Comparison of ENCODE assay signal across 18 mouse cellular contexts in the genomic region with DNA sequence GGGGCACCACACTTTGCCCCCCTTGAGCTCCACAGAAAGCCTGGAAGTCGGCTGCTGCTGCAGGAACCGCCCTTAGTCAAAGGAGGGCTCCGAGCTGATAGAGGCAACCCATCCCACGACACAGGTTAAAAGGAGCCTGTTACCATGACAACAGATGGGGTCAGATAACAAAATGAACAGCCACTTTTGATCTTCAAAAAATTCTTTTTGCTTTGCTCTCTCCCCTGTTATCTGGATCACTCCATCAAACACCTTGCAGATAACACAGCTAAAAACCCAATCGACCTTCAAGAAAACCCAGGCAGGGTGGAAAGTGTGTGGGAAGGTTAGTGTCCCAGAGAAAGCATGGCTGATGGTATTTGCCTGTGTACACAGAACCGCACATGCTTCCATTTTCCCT. TPM values are rescaled to one million over a fixed set of nuclear protein-coding genes. Genes with fewer than 3 reads are reported as not detected.
DNase-seq lines count a peak whose midpoint lies in the region; ATAC-seq lines count a peak whose summit lies in the region.
"Had no signal": no experiment of that assay in that cellular context is flagged by ENCODE, and none has a peak within 500 bp of the region (broad histone marks: within the 10 kb centered on the region; RNA-seq: fewer than 3 reads in every experiment).

No protein-coding gene starts in this region.

- no peaks in the 10 kb centered on the region for H3K9me3 ChIP-seq in hindbrain, embryonic 11.5 days (ENCODE audit: control insufficient read depth, low read length)
- H3K9me3 ChIP-seq in hindbrain, embryonic 16.5 days (ENCODE audit: control insufficient read depth, low read length): no peaks in the 10 kb centered on the region
- peaks cover 5% of the 10 kb centered on the region; the same call in 1 of the 2 replicates for H3K9me3 ChIP-seq in midbrain, embryonic 15.5 days
- H3K9me3 ChIP-seq: heart, embryonic 13.5 days had no signal

- H3K4me3 ChIP-seq in hindbrain, embryonic 11.5 days (ENCODE audit: low read depth, low read length): no peak overlapping the region
- H3K4me3 ChIP-seq in hindbrain, embryonic 16.5 days (ENCODE audit: low read length): no peak overlapping the region
- H3K4me3 ChIP-seq in midbrain, embryonic 15.5 days: no peak overlapping the region
- H3K4me3 ChIP-seq: embryonic facial prominence, embryonic 13.5 days; heart, embryonic 13.5 days; hindbrain, embryonic 12.5 days had no signal

- no peak overlapping the region for H3K4me2 ChIP-seq in hindbrain, embryonic 11.5 days (replicated peaks; ENCODE audit: low read depth, low read length)
- no peak overlapping the region for H3K4me2 ChIP-seq in hindbrain, embryonic 16.5 days (ENCODE audit: low read length)
- no peak overlapping the region for H3K4me2 ChIP-seq in midbrain, embryonic 15.5 days
- H3K4me2 ChIP-seq: embryonic facial prominence, embryonic 13.5 days; heart, embryonic 13.5 days; hindbrain, embryonic 12.5 days had no signal

- WGBS in hindbrain, embryonic 11.5 days: 42% methylated on average over 6 of the region's 6 CpGs
- 35% methylated on average over 6 of the region's 6 CpGs for WGBS in hindbrain, embryonic 16.5 days
- 17% methylated on average over 6 of the region's 6 CpGs for WGBS in midbrain, embryonic 15.5 days

- no peak overlapping the region for H3K9ac ChIP-seq in hindbrain, embryonic 11.5 days (ENCODE audit: low read depth, low read length)
- no peak overlapping the region for H3K9ac ChIP-seq in hindbrain, embryonic 16.5 days (ENCODE audit: low read depth, low read length)
- no peak overlapping the region for H3K9ac ChIP-seq in midbrain, embryonic 15.5 days
- H3K9ac ChIP-seq: embryonic facial prominence, embryonic 13.5 days; heart, embryonic 13.5 days; hindbrain, embryonic 12.5 days had no signal

- ATAC-seq in hindbrain, embryonic 11.5 days (ENCODE audit: low FRiP score): no peak
- ATAC-seq in hindbrain, embryonic 16.5 days: no peak
- peak; percentile 84 for ATAC-seq in midbrain, embryonic 15.5 days (replicated peaks)
- ATAC-seq: forebrain, embryonic 16.5 days; hindbrain, postnatal 0 days had no signal

- DNase-seq in embryo, embryonic 10.5 days (ENCODE audit: low spot score): peak; percentile 16
- DNase-seq in embryo, embryonic 9.5 days (ENCODE audit: extremely low spot score): no peak
- DNase-seq in hindbrain, embryonic 11.5 days (ENCODE audit: low spot score): peak; percentile 5
- DNase-seq in brain, adult 2 months (ENCODE audit: low read depth, low spot score): peak; percentile 1
- DNase-seq in heart, adult 9 months (ENCODE audit: low spot score in 2 of 2): no peak
- DNase-seq: adrenal gland, postnatal 10 days; cerebellum, adult 18-20 months; cerebellum, adult 9-11 months; cerebellum, postnatal 36 days; gastrocnemius, postnatal 10 days; heart, postnatal 36 days had no signal

- H3K4me1 ChIP-seq in hindbrain, embryonic 11.5 days (replicated peaks; ENCODE audit: control insufficient read depth, insufficient read depth, low read length): no peaks in the 10 kb centered on the region
- H3K4me1 ChIP-seq in hindbrain, embryonic 16.5 days (ENCODE audit: control insufficient read depth, insufficient read depth, low read depth, low read length): no peaks in the 10 kb centered on the region
- H3K4me1 ChIP-seq in midbrain, embryonic 15.5 days: peaks cover 10% of the 10 kb centered on the region
- H3K4me1 ChIP-seq: heart, embryonic 13.5 days; hindbrain, embryonic 12.5 days had no signal

- H3K27me3 ChIP-seq in hindbrain, embryonic 11.5 days (ENCODE audit: control insufficient read depth, insufficient read depth, low read length): no peaks in the 10 kb centered on the region
- H3K27me3 ChIP-seq in hindbrain, embryonic 16.5 days (replicated peaks; ENCODE audit: control insufficient read depth, insufficient read depth, low read length): no peaks in the 10 kb centered on the region
- no peaks in the 10 kb centered on the region for H3K27me3 ChIP-seq in midbrain, embryonic 15.5 days (replicated peaks)
- H3K27me3 ChIP-seq: embryonic facial prominence, embryonic 13.5 days; hindbrain, embryonic 12.5 days had no signal

- H3K36me3 ChIP-seq in hindbrain, embryonic 11.5 days (ENCODE audit: control insufficient read depth, insufficient read depth, low read length): no peaks in the 10 kb centered on the region
- no peaks in the 10 kb centered on the region for H3K36me3 ChIP-seq in hindbrain, embryonic 16.5 days (ENCODE audit: control insufficient read depth, insufficient read depth, low read length)
- H3K36me3 ChIP-seq in midbrain, embryonic 15.5 days (replicated peaks): no peaks in the 10 kb centered on the region
- H3K36me3 ChIP-seq: embryonic facial prominence, embryonic 13.5 days; heart, embryonic 13.5 days; hindbrain, embryonic 12.5 days had no signal

- H3K27ac ChIP-seq in hindbrain, embryonic 11.5 days (ENCODE audit: low read depth, low read length): no peak overlapping the region
- no peak overlapping the region for H3K27ac ChIP-seq in hindbrain, embryonic 16.5 days (ENCODE audit: low read depth, low read length)
- H3K27ac ChIP-seq in midbrain, embryonic 15.5 days: 0 out of 2 replicates have a peak overlapping the region, but pooled peaks have one; percentile 18
- H3K27ac ChIP-seq: embryonic facial prominence, embryonic 13.5 days; heart, embryonic 13.5 days; hindbrain, embryonic 12.5 days; hindbrain, postnatal 0 days had no signal

RNA-seq across cellular contexts. Expression of a gene that starts 52.1 kb away (rescaled TPM):
- 55.9 TPM in 2 replicates for polyA plus RNA-seq in hindbrain, embryonic 11.5 days (2014; fragmentation: Nextera tagmentation; extraction: Ambion mirVana)
- 19.3 and 22.6 TPM in 2 replicates for polyA plus RNA-seq in hindbrain, embryonic 16.5 days (2015; fragmentation: Nextera tagmentation; extraction: Ambion mirVana)
- 41.5 and 52.6 TPM in 2 replicates for polyA plus RNA-seq in midbrain, embryonic 15.5 days (2015; fragmentation: Nextera tagmentation; extraction: Ambion mirVana)

Comparison
In these comparisons a context has a peak if more than half of its experiments do, and no peak if none do; other contexts are left out.
1. DNase-seq: peak in embryo, embryonic 10.5 days (single experiment), hindbrain, embryonic 11.5 days (single experiment) and brain, adult 2 months (single experiment); none in embryo, embryonic 9.5 days (single experiment) and heart, adult 9 months (0 of 2).